Mouse (Mus musculus): ENCODE results near the gene Palb2. TPM values are rescaled to one million over a fixed set of nuclear protein-coding genes. Genes with fewer than 3 reads are reported as not detected.

Palb2 gene
- 1.8 TPM for polyA plus RNA-seq (2014; fragmentation: Illumina TruSeq; extraction: RNeasy Lipid Tissue Mini Kit (QIAGEN cat#74804); ENCODE audit: low read depth, low replicate concordance)

GRCm38 (mm10) chr7:122132497-122133337, at the start of gene Palb2, which contains the start of gene Dctn5:
Gene Palb2 (minus strand): TSS chr7:122132985.
Gene Dctn5 (plus strand): TSS chr7:122133041.

GRCm38 (mm10) chr7:122158915-122159902, 26.4 kb upstream of the Palb2 start, which contains the start of gene Plk1:
Gene Plk1 (plus strand): TSS chr7:122159439.

GRCm38 (mm10) chr7:122101747-122102244, 31.0 kb downstream of the Palb2 start, which contains the start of gene Ndufab1:
Gene Ndufab1 (minus strand): TSS chr7:122101886.

GRCm38 (mm10) chr7:122066945-122067516, 65.8 kb downstream of the Palb2 start, which contains the start of the genes Ubfd1 and Ears2:
Gene Ubfd1 (plus strand): TSS chr7:122067175.
Gene Ears2 (minus strand): TSS chr7:122067263.

Other genes with a start within 250 kb of the Palb2 start
- 16.6 TPM for gene Cog7, start 151.3 kb downstream of the Palb2 start, polyA plus RNA-seq (2014; fragmentation: Illumina TruSeq; extraction: RNeasy Lipid Tissue Mini Kit (QIAGEN cat#74804); ENCODE audit: low read depth, low replicate concordance)
- 3.3 TPM for gene Gga2, start 111.8 kb downstream of the Palb2 start, polyA plus RNA-seq (2014; fragmentation: Illumina TruSeq; extraction: RNeasy Lipid Tissue Mini Kit (QIAGEN cat#74804); ENCODE audit: low read depth, low replicate concordance)
- gene Ubfd1, start 65.8 kb downstream of the Palb2 start, polyA plus RNA-seq (2014; fragmentation: Illumina TruSeq; extraction: RNeasy Lipid Tissue Mini Kit (QIAGEN cat#74804); ENCODE audit: low read depth, low replicate concordance): 37.2 TPM
- gene Ears2, start 65.7 kb downstream of the Palb2 start, polyA plus RNA-seq (2014; fragmentation: Illumina TruSeq; extraction: RNeasy Lipid Tissue Mini Kit (QIAGEN cat#74804); ENCODE audit: low read depth, low replicate concordance): 3.3 TPM
- gene Ndufab1, start 31.1 kb downstream of the Palb2 start, polyA plus RNA-seq (2014; fragmentation: Illumina TruSeq; extraction: RNeasy Lipid Tissue Mini Kit (QIAGEN cat#74804); ENCODE audit: low read depth, low replicate concordance): 737 TPM
- gene Dctn5, start 56 bp upstream of the Palb2 start, polyA plus RNA-seq (2014; fragmentation: Illumina TruSeq; extraction: RNeasy Lipid Tissue Mini Kit (QIAGEN cat#74804); ENCODE audit: low read depth, low replicate concordance): 122 TPM
- gene Plk1, start 26.5 kb upstream of the Palb2 start, polyA plus RNA-seq (2014; fragmentation: Illumina TruSeq; extraction: RNeasy Lipid Tissue Mini Kit (QIAGEN cat#74804); ENCODE audit: low read depth, low replicate concordance): 0.82 TPM
- not detected for gene Ern2, start 53.2 kb upstream of the Palb2 start, polyA plus RNA-seq (2014; fragmentation: Illumina TruSeq; extraction: RNeasy Lipid Tissue Mini Kit (QIAGEN cat#74804); ENCODE audit: low read depth, low replicate concordance)
- 1.8 TPM for gene Chp2, start 86.5 kb upstream of the Palb2 start, polyA plus RNA-seq (2014; fragmentation: Illumina TruSeq; extraction: RNeasy Lipid Tissue Mini Kit (QIAGEN cat#74804); ENCODE audit: low read depth, low replicate concordance)
- gene Prkcb, start 155.8 kb upstream of the Palb2 start, polyA plus RNA-seq (2014; fragmentation: Illumina TruSeq; extraction: RNeasy Lipid Tissue Mini Kit (QIAGEN cat#74804); ENCODE audit: low read depth, low replicate concordance): 25.9 TPM

All from adrenal gland, adult 10 weeks (tissue).